ENCODE assay signal across 8 mouse cellular contexts in genomic region chr8:125532953-125533352, GRCm38 (mm10). TPM values are rescaled to one million over a fixed set of nuclear protein-coding genes. Genes with fewer than 3 reads are reported as not detected.
A peak's percentile ranks its signal among the peaks of the same experiment; 100 is the strongest.
DNase-seq lines count a peak whose midpoint lies in the region; ATAC-seq and TF ChIP-seq lines count a peak whose summit lies in the region.

No protein-coding gene starts in this region.

- no peak for DNase-seq in forebrain, embryonic 11.5 days (ENCODE audit: low spot score)
- no peak for DNase-seq in midbrain, embryonic 10.5 days (ENCODE audit: low spot score)
- peak; percentile 57 for DNase-seq in midbrain, postnatal 0 days (ENCODE audit: low spot score)
- DNase-seq in retina, postnatal 1 day = no peak
- no peak for DNase-seq in liver

- H3K27me3 ChIP-seq in forebrain, embryonic 12.5 days = no peaks in the 10 kb centered on the region
- H3K27me3 ChIP-seq in forebrain, embryonic 11.5 days (ENCODE audit: control insufficient read depth, insufficient read depth, low read length) = no peaks in the 10 kb centered on the region
- no peaks in the 10 kb centered on the region for H3K27me3 ChIP-seq in midbrain, embryonic 10.5 days (ENCODE audit: low read depth, poor library complexity, severe bottlenecking)
- no peaks in the 10 kb centered on the region for H3K27me3 ChIP-seq in midbrain, embryonic 16.5 days (ENCODE audit: control insufficient read depth, insufficient read depth, low read depth, low read length)
- H3K27me3 ChIP-seq in hindbrain, embryonic 15.5 days = no peaks in the 10 kb centered on the region
- H3K27me3 ChIP-seq in midbrain, postnatal 0 days (ENCODE audit: insufficient read depth, low read length) = no peaks in the 10 kb centered on the region

- no peak overlapping the region for H3K4me2 ChIP-seq in forebrain, embryonic 12.5 days
- H3K4me2 ChIP-seq in forebrain, embryonic 11.5 days (ENCODE audit: low read depth, low read length, severe bottlenecking) = no peak overlapping the region
- no peak overlapping the region for H3K4me2 ChIP-seq in midbrain, embryonic 16.5 days (ENCODE audit: low read length)
- H3K4me2 ChIP-seq in hindbrain, embryonic 15.5 days = no peak overlapping the region
- no peak overlapping the region for H3K4me2 ChIP-seq in midbrain, postnatal 0 days (ENCODE audit: low read depth, low read length, poor library complexity, severe bottlenecking)

- peak overlapping the region; percentile 31; the same call in 1 of the 2 replicates for H3K27ac ChIP-seq in forebrain, embryonic 12.5 days
- no peak overlapping the region for H3K27ac ChIP-seq in forebrain, embryonic 11.5 days (ENCODE audit: low read depth, low read length)
- H3K27ac ChIP-seq in midbrain, embryonic 10.5 days (replicated peaks) = 0 out of 2 replicates have a peak overlapping the region, but pooled peaks have one; percentile 25
- no peak overlapping the region for H3K27ac ChIP-seq in midbrain, embryonic 16.5 days (ENCODE audit: low read length)
- no peak overlapping the region for H3K27ac ChIP-seq in hindbrain, embryonic 15.5 days (replicated peaks)
- H3K27ac ChIP-seq in midbrain, postnatal 0 days (ENCODE audit: low read depth, low read length) = no peak overlapping the region

- WGBS in forebrain, embryonic 12.5 days = 81% methylated on average over 8 of the region's 8 CpGs
- 79% methylated on average over 8 of the region's 8 CpGs for WGBS in forebrain, embryonic 11.5 days
- 81% methylated on average over 8 of the region's 8 CpGs for WGBS in midbrain, embryonic 10.5 days
- WGBS in midbrain, embryonic 16.5 days = 61% methylated on average over 8 of the region's 8 CpGs
- 41% methylated on average over 8 of the region's 8 CpGs for WGBS in hindbrain, embryonic 15.5 days
- 43% methylated on average over 8 of the region's 8 CpGs for WGBS in midbrain, postnatal 0 days

- peaks cover 61% of the 10 kb centered on the region for H3K4me1 ChIP-seq in forebrain, embryonic 12.5 days
- H3K4me1 ChIP-seq in forebrain, embryonic 11.5 days (replicated peaks; ENCODE audit: control insufficient read depth, insufficient read depth, low read length) = peaks cover 34% of the 10 kb centered on the region
- peaks cover 70% of the 10 kb centered on the region for H3K4me1 ChIP-seq in midbrain, embryonic 10.5 days
- H3K4me1 ChIP-seq in midbrain, embryonic 16.5 days (ENCODE audit: control insufficient read depth, insufficient read depth, low read length) = peaks cover 51% of the 10 kb centered on the region
- H3K4me1 ChIP-seq in hindbrain, embryonic 15.5 days (replicated peaks) = peaks cover 58% of the 10 kb centered on the region
- peaks cover 26% of the 10 kb centered on the region for H3K4me1 ChIP-seq in midbrain, postnatal 0 days (ENCODE audit: insufficient read depth, low read length)

- H3K36me3 ChIP-seq in forebrain, embryonic 12.5 days (replicated peaks) = peaks cover 16% of the 10 kb centered on the region
- H3K36me3 ChIP-seq in forebrain, embryonic 11.5 days (ENCODE audit: control insufficient read depth, insufficient read depth, low read length) = no peaks in the 10 kb centered on the region; the same call in 1 of the 2 replicates
- H3K36me3 ChIP-seq in midbrain, embryonic 10.5 days = peaks cover 16% of the 10 kb centered on the region
- H3K36me3 ChIP-seq in midbrain, embryonic 16.5 days (ENCODE audit: control insufficient read depth, insufficient read depth, low read length) = no peaks in the 10 kb centered on the region
- H3K36me3 ChIP-seq in hindbrain, embryonic 15.5 days = no peaks in the 10 kb centered on the region
- no peaks in the 10 kb centered on the region for H3K36me3 ChIP-seq in midbrain, postnatal 0 days (ENCODE audit: insufficient read depth, low read length)

- no peak for ATAC-seq in forebrain, embryonic 12.5 days (ENCODE audit: low FRiP score)
- ATAC-seq in forebrain, embryonic 11.5 days (replicated peaks; ENCODE audit: low FRiP score) = no peak
- ATAC-seq in midbrain, embryonic 16.5 days = no peak
- ATAC-seq in hindbrain, embryonic 15.5 days (ENCODE audit: low FRiP score, low read depth) = 0 out of 2 replicates have a peak, but pooled peaks have one; percentile 46
- ATAC-seq in midbrain, postnatal 0 days (ENCODE audit: low FRiP score) = 0 out of 2 replicates have a peak, but pooled peaks have one; percentile 17

- no peak overlapping the region for H3K4me3 ChIP-seq in forebrain, embryonic 12.5 days (replicated peaks)
- no peak overlapping the region for H3K4me3 ChIP-seq in forebrain, embryonic 11.5 days (ENCODE audit: low read depth, low read length)
- H3K4me3 ChIP-seq in midbrain, embryonic 10.5 days = no peak overlapping the region
- no peak overlapping the region for H3K4me3 ChIP-seq in midbrain, embryonic 16.5 days (ENCODE audit: low read depth, low read length)
- no peak overlapping the region for H3K4me3 ChIP-seq in hindbrain, embryonic 15.5 days
- no peak overlapping the region for H3K4me3 ChIP-seq in midbrain, postnatal 0 days (ENCODE audit: low read depth, low read length)

- no peaks in the 10 kb centered on the region for H3K9me3 ChIP-seq in forebrain, embryonic 12.5 days
- no peaks in the 10 kb centered on the region for H3K9me3 ChIP-seq in forebrain, embryonic 11.5 days (ENCODE audit: control insufficient read depth, low read length)
- H3K9me3 ChIP-seq in midbrain, embryonic 10.5 days (replicated peaks) = no peaks in the 10 kb centered on the region
- no peaks in the 10 kb centered on the region for H3K9me3 ChIP-seq in midbrain, embryonic 16.5 days (replicated peaks; ENCODE audit: control insufficient read depth, low read length, poor library complexity, severe bottlenecking)
- H3K9me3 ChIP-seq in hindbrain, embryonic 15.5 days = no peaks in the 10 kb centered on the region
- no peaks in the 10 kb centered on the region for H3K9me3 ChIP-seq in midbrain, postnatal 0 days (ENCODE audit: low read length)

- no peak for TF ChIP-seq CTCF in midbrain, postnatal 0 days (IDR thresholded peaks at IDR 0.05)

- H3K9ac ChIP-seq in forebrain, embryonic 12.5 days = no peak overlapping the region
- no peak overlapping the region for H3K9ac ChIP-seq in forebrain, embryonic 11.5 days (ENCODE audit: low read length)
- no peak overlapping the region for H3K9ac ChIP-seq in midbrain, embryonic 16.5 days (ENCODE audit: low read depth, low read length)
- H3K9ac ChIP-seq in hindbrain, embryonic 15.5 days = no peak overlapping the region
- H3K9ac ChIP-seq in midbrain, postnatal 0 days (replicated peaks; ENCODE audit: low read length, poor library complexity, severe bottlenecking) = no peak overlapping the region

RNA-seq across cellular contexts. Expression of gene Sipa1l2, which starts 36.7 kb away (rescaled TPM):
- 33.2 and 37.2 TPM in 2 replicates for polyA plus RNA-seq in forebrain, embryonic 12.5 days (2016; fragmentation: Nextera tagmentation; extraction: Ambion mirVana)
- 19.9 and 23.3 TPM in 2 replicates for polyA plus RNA-seq in forebrain, embryonic 11.5 days (2014; fragmentation: Nextera tagmentation; extraction: Ambion mirVana)
- 14.8 and 21.9 TPM in 2 replicates for polyA plus RNA-seq in midbrain, embryonic 10.5 days (2016; fragmentation: Nextera tagmentation; extraction: Ambion mirVana)
- 21.7 and 26.2 TPM in 2 replicates for polyA plus RNA-seq in midbrain, embryonic 16.5 days (2015; fragmentation: Nextera tagmentation; extraction: Ambion mirVana)
- polyA plus RNA-seq in hindbrain, embryonic 15.5 days (2015; fragmentation: Nextera tagmentation; extraction: Ambion mirVana) = 23.1 and 25.3 TPM in 2 replicates
- 52.6 and 53.7 TPM in 2 replicates for total RNA-seq in midbrain, postnatal 0 days (2014; rRNA removed)
- polyA plus RNA-seq in midbrain, postnatal 0 days (2015; fragmentation: Nextera tagmentation; extraction: Ambion mirVana) = 8.8 and 10.1 TPM in 2 replicates

Comparison
In these comparisons a context has a peak if more than half of its experiments do, and no peak if none do; other contexts are left out.
1. ATAC-seq: peak in hindbrain, embryonic 15.5 days (single experiment) and midbrain, postnatal 0 days (single experiment); none in forebrain, embryonic 12.5 days (single experiment), forebrain, embryonic 11.5 days (single experiment) and midbrain, embryonic 16.5 days (single experiment).
2. H3K27ac ChIP-seq: peak in forebrain, embryonic 12.5 days (single experiment) and midbrain, embryonic 10.5 days (single experiment); none in forebrain, embryonic 11.5 days (single experiment), midbrain, embryonic 16.5 days (single experiment), hindbrain, embryonic 15.5 days (single experiment) and midbrain, postnatal 0 days (single experiment).